Mouse (Mus musculus) G1E (cell line): Measurements from ENCODE around the gene Lce1a1.

ENCODE experiments used
- CTCF ChIP-seq: IDR thresholded peaks from 2 replicates; pipeline ENCODE4 v1.5.1; 2012; ENCODE audit warnings: low read depth, low read length, inconsistent platforms, mixed read lengths
- GATA1 ChIP-seq: IDR thresholded peaks from 2 replicates; pipeline ENCODE4 v1.6.1; 2012; ENCODE audit warnings: borderline replicate concordance, low read length, inconsistent platforms, mixed read lengths
- POLR2AphosphoS5 ChIP-seq: IDR thresholded peaks from 2 replicates; pipeline ENCODE4 v1.6.1; 2012; ENCODE audit warnings: low read depth, low read length, inconsistent platforms; ENCODE audit not compliant: insufficient replicate concordance
- TAL1 ChIP-seq: conservative IDR thresholded peaks from 2 replicates; pipeline ENCODE4 v1.6.1; 2012; ENCODE audit warnings: low read depth, low read length, inconsistent platforms, mixed read lengths

DNA sequence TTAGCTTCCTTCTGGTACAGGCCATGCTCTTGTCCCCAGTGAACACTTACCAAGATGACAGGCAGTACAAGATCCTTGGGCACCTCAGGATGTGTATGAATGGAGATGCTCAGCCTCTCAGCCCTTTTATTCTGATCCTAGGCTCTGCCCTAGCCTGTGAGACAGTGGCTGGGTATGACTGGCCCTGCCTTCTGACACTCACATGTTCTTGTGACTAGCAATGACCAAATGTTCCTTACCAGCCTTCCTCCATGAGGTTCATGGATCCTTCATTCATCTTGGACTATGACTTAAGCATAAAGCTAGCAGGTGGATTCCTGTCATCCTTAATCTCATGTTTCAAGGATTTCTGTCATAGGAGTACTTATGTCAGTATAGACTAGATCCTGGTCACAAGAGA is 22.1 kb upstream of the Lce1a1 start, which contains the start of gene Lce1a2:
- TF ChIP-seq CTCF, result no peak
- TF ChIP-seq GATA1, result no peak
- TF ChIP-seq POLR2AphosphoS5, result no peak
- TF ChIP-seq TAL1, result no peak
